ENCODE assay signal across 28 mouse cellular contexts in the genomic region with DNA sequence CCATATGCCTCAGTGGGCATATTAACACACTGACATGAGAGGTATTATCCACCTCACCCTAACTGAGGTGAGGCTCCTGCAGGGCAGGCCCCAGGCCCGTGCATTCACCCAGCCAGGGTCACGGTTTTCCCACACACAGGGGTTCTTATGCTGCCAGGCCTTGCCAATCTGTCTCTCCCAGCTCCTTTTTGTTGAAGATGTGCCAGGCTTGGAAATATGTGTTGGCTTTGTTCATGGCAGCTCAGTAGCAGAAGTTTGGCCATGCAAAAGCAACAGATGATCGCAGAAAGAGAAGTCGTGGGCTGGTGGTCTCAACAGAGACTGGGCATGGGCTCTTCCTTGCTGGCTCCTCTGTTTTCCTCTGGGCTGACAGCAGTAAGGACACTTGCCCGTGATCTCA.
DNase-seq lines count a peak whose midpoint lies in the region; ATAC-seq and TF ChIP-seq lines count a peak whose summit lies in the region.
"Had no signal": no experiment of that assay in that cellular context is flagged by ENCODE, and none has a peak within 500 bp of the region (broad histone marks: within the 10 kb centered on the region; RNA-seq: fewer than 3 reads in every experiment).

No protein-coding gene starts in this region.

- 64% methylated on average over 5 of the region's 5 CpGs for WGBS in hindbrain, postnatal 0 days
- WGBS in hindbrain, embryonic 11.5 days = 82% methylated on average over 5 of the region's 5 CpGs
- WGBS in midbrain, postnatal 0 days = 89% methylated on average over 5 of the region's 5 CpGs
- WGBS in midbrain, embryonic 11.5 days = 85% methylated on average over 5 of the region's 5 CpGs

- peak; percentile 41 for DNase-seq in hindbrain, postnatal 0 days (ENCODE audit: low spot score)
- DNase-seq in hindbrain, embryonic 11.5 days (ENCODE audit: low spot score) = no peak
- peak; percentile 20 for DNase-seq in midbrain, postnatal 0 days (ENCODE audit: low spot score)
- no peak for DNase-seq in midbrain, embryonic 11.5 days (ENCODE audit: low spot score, missing footprints)
- peak; percentile 28 for DNase-seq in layer of hippocampus, adult 9-11 months
- DNase-seq in T-cell, adult 2 months (ENCODE audit: low spot score) = no peak
- DNase-seq in lung, postnatal 14 days = no peak
- DNase-seq: adrenal gland, adult 2 months; adrenal gland, postnatal 36 days; cerebellum, adult 9-10 months; gastrocnemius, postnatal 25 days; kidney, adult 11 months; kidney, postnatal 25 days; lung, postnatal 36 days; thymus, postnatal 14 days had no signal

- H3K4me3 ChIP-seq in hindbrain, postnatal 0 days (ENCODE audit: low read length) = no peak overlapping the region
- no peak overlapping the region for H3K4me3 ChIP-seq in hindbrain, embryonic 11.5 days (ENCODE audit: low read depth, low read length)
- H3K4me3 ChIP-seq in midbrain, postnatal 0 days (ENCODE audit: low read depth, low read length) = no peak overlapping the region
- H3K4me3 ChIP-seq in midbrain, embryonic 11.5 days (ENCODE audit: low read depth, low read length) = no peak overlapping the region
- H3K4me3 ChIP-seq: embryonic facial prominence, embryonic 13.5 days; forebrain, embryonic 10.5 days; heart, embryonic 10.5 days; heart, embryonic 15.5 days; hindbrain, embryonic 12.5 days; kidney, embryonic 15.5 days; limb, embryonic 13.5 days; lung, embryonic 15.5 days; midbrain, embryonic 12.5 days; neural tube, embryonic 13.5 days; stomach, embryonic 15.5 days had no signal

- H3K27ac ChIP-seq in hindbrain, postnatal 0 days = no peak overlapping the region
- no peak overlapping the region for H3K27ac ChIP-seq in hindbrain, embryonic 11.5 days (ENCODE audit: low read depth, low read length)
- H3K27ac ChIP-seq in midbrain, postnatal 0 days (ENCODE audit: low read depth, low read length) = no peak overlapping the region
- H3K27ac ChIP-seq in midbrain, embryonic 11.5 days (ENCODE audit: low read depth, low read length) = no peak overlapping the region
- H3K27ac ChIP-seq: embryonic facial prominence, embryonic 13.5 days; forebrain, embryonic 10.5 days; heart, embryonic 10.5 days; heart, embryonic 15.5 days; hindbrain, embryonic 12.5 days; kidney, embryonic 15.5 days; limb, embryonic 13.5 days; lung, embryonic 15.5 days; midbrain, embryonic 12.5 days; neural tube, embryonic 13.5 days; stomach, embryonic 15.5 days had no signal

- no peak overlapping the region for H3K9ac ChIP-seq in hindbrain, postnatal 0 days (replicated peaks; ENCODE audit: low read length)
- H3K9ac ChIP-seq in hindbrain, embryonic 11.5 days (ENCODE audit: low read depth, low read length) = no peak overlapping the region
- no peak overlapping the region for H3K9ac ChIP-seq in midbrain, postnatal 0 days (replicated peaks; ENCODE audit: low read length, poor library complexity, severe bottlenecking)
- H3K9ac ChIP-seq in midbrain, embryonic 11.5 days (ENCODE audit: low read length) = no peak overlapping the region
- H3K9ac ChIP-seq: embryonic facial prominence, embryonic 13.5 days; heart, embryonic 15.5 days; hindbrain, embryonic 12.5 days; kidney, embryonic 15.5 days; limb, embryonic 13.5 days; lung, embryonic 15.5 days; midbrain, embryonic 12.5 days; neural tube, embryonic 13.5 days; stomach, embryonic 15.5 days had no signal

- H3K36me3 ChIP-seq in hindbrain, postnatal 0 days (ENCODE audit: insufficient read depth, low read length) = no peaks in the 10 kb centered on the region
- no peaks in the 10 kb centered on the region for H3K36me3 ChIP-seq in hindbrain, embryonic 11.5 days (ENCODE audit: control insufficient read depth, insufficient read depth, low read length)
- H3K36me3 ChIP-seq in midbrain, postnatal 0 days (ENCODE audit: insufficient read depth, low read length) = no peaks in the 10 kb centered on the region
- H3K36me3 ChIP-seq in midbrain, embryonic 11.5 days (ENCODE audit: control insufficient read depth, insufficient read depth, low read length) = no peaks in the 10 kb centered on the region
- H3K36me3 ChIP-seq: embryonic facial prominence, embryonic 13.5 days; forebrain, embryonic 10.5 days; heart, embryonic 10.5 days; heart, embryonic 15.5 days; hindbrain, embryonic 12.5 days; kidney, embryonic 15.5 days; limb, embryonic 13.5 days; lung, embryonic 15.5 days; midbrain, embryonic 12.5 days; neural tube, embryonic 13.5 days; stomach, embryonic 15.5 days had no signal

- ATAC-seq in hindbrain, postnatal 0 days = no peak
- no peak for ATAC-seq in hindbrain, embryonic 11.5 days (ENCODE audit: low FRiP score)
- no peak for ATAC-seq in midbrain, postnatal 0 days (ENCODE audit: low FRiP score)
- no peak for ATAC-seq in midbrain, embryonic 11.5 days (ENCODE audit: low FRiP score)
- ATAC-seq: CD4-positive, CD25-positive, alpha-beta regulatory T cell, adult 4 months had no signal

- no peaks in the 10 kb centered on the region for H3K9me3 ChIP-seq in hindbrain, postnatal 0 days (ENCODE audit: low read length)
- no peaks in the 10 kb centered on the region for H3K9me3 ChIP-seq in hindbrain, embryonic 11.5 days (ENCODE audit: control insufficient read depth, low read length)
- no peaks in the 10 kb centered on the region for H3K9me3 ChIP-seq in midbrain, postnatal 0 days (ENCODE audit: low read length)
- no peaks in the 10 kb centered on the region for H3K9me3 ChIP-seq in midbrain, embryonic 11.5 days (ENCODE audit: control insufficient read depth, low read length)
- H3K9me3 ChIP-seq: embryonic facial prominence, embryonic 13.5 days; forebrain, embryonic 10.5 days; heart, embryonic 10.5 days; heart, embryonic 15.5 days; hindbrain, embryonic 12.5 days; kidney, embryonic 15.5 days; limb, embryonic 13.5 days; lung, embryonic 15.5 days; midbrain, embryonic 12.5 days; neural tube, embryonic 13.5 days; stomach, embryonic 15.5 days had no signal

- TF ChIP-seq CTCF in hindbrain, postnatal 0 days (IDR thresholded peaks at IDR 0.05; ENCODE audit: low read depth) = no peak
- no peak for TF ChIP-seq CTCF in midbrain, postnatal 0 days (IDR thresholded peaks at IDR 0.05)

- no peak overlapping the region for H3K4me2 ChIP-seq in hindbrain, postnatal 0 days (ENCODE audit: low read depth, low read length)
- no peak overlapping the region for H3K4me2 ChIP-seq in hindbrain, embryonic 11.5 days (replicated peaks; ENCODE audit: low read depth, low read length)
- no peak overlapping the region for H3K4me2 ChIP-seq in midbrain, postnatal 0 days (ENCODE audit: low read depth, low read length, poor library complexity, severe bottlenecking)
- no peak overlapping the region for H3K4me2 ChIP-seq in midbrain, embryonic 11.5 days
- H3K4me2 ChIP-seq: embryonic facial prominence, embryonic 13.5 days; heart, embryonic 15.5 days; hindbrain, embryonic 12.5 days; kidney, embryonic 15.5 days; limb, embryonic 13.5 days; liver, embryonic 11.5 days; lung, embryonic 15.5 days; midbrain, embryonic 12.5 days; neural tube, embryonic 13.5 days; stomach, embryonic 15.5 days had no signal

- no peaks in the 10 kb centered on the region; the same call in 1 of the 2 replicates for H3K4me1 ChIP-seq in hindbrain, postnatal 0 days (ENCODE audit: insufficient read depth, low read length)
- no peaks in the 10 kb centered on the region for H3K4me1 ChIP-seq in hindbrain, embryonic 11.5 days (replicated peaks; ENCODE audit: control insufficient read depth, insufficient read depth, low read length)
- H3K4me1 ChIP-seq in midbrain, postnatal 0 days (ENCODE audit: insufficient read depth, low read length) = no peaks in the 10 kb centered on the region
- no peaks in the 10 kb centered on the region for H3K4me1 ChIP-seq in midbrain, embryonic 11.5 days (ENCODE audit: control insufficient read depth, insufficient read depth, low read length)
- H3K4me1 ChIP-seq: embryonic facial prominence, embryonic 13.5 days; forebrain, embryonic 10.5 days; heart, embryonic 10.5 days; heart, embryonic 15.5 days; hindbrain, embryonic 12.5 days; kidney, embryonic 15.5 days; limb, embryonic 13.5 days; lung, embryonic 15.5 days; midbrain, embryonic 12.5 days; neural tube, embryonic 13.5 days; stomach, embryonic 15.5 days had no signal

- H3K27me3 ChIP-seq in hindbrain, postnatal 0 days (ENCODE audit: insufficient read depth, low read length) = no peaks in the 10 kb centered on the region
- no peaks in the 10 kb centered on the region for H3K27me3 ChIP-seq in hindbrain, embryonic 11.5 days (ENCODE audit: control insufficient read depth, insufficient read depth, low read length)
- H3K27me3 ChIP-seq in midbrain, postnatal 0 days (ENCODE audit: insufficient read depth, low read length) = no peaks in the 10 kb centered on the region
- no peaks in the 10 kb centered on the region for H3K27me3 ChIP-seq in midbrain, embryonic 11.5 days (ENCODE audit: control insufficient read depth, insufficient read depth, low read length)
- H3K27me3 ChIP-seq: embryonic facial prominence, embryonic 13.5 days; heart, embryonic 15.5 days; hindbrain, embryonic 12.5 days; kidney, embryonic 15.5 days; limb, embryonic 13.5 days; lung, embryonic 15.5 days; midbrain, embryonic 12.5 days; neural tube, embryonic 13.5 days; stomach, embryonic 15.5 days had no signal

Comparison
In these comparisons a context has a peak if more than half of its experiments do, and no peak if none do; other contexts are left out.
1. DNase-seq: peak in hindbrain, postnatal 0 days (single experiment), midbrain, postnatal 0 days (single experiment) and layer of hippocampus, adult 9-11 months (single experiment); none in hindbrain, embryonic 11.5 days (single experiment), midbrain, embryonic 11.5 days (single experiment), T-cell, adult 2 months (single experiment) and lung, postnatal 14 days (single experiment).